Mouse (Mus musculus) neural tube, embryonic 10.5 days (tissue): ENCODE data around the gene Xylt1.

Experiments
- DNase-seq: peaks from one replicate; pipeline ENCODE4 v3.0.0-alpha.2; 2017; ENCODE audit warnings: low spot score; ENCODE audit errors: extremely low spot score

Gene Xylt1

DNA sequence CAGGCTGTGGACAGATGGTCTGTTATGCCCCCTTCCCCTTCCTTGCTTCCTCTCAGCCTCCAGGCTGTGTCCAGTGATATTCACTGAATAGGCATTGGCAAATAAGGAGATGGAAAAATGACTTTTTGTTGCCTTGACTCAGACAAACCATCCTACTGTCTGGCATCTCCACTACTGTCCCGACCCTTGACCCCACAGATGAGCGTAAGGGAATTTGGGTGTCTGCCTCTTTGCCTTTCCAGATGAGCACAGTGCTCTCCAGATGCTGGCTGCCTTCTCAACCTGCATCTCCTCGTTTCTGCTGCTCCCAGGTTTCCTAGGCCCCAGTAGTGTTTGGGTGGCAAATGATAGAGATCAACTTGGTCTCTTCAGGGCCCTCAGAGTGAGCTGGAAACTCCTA is 54.3 kb downstream of the Xylt1 start:
- DNase-seq = no peak

DNA sequence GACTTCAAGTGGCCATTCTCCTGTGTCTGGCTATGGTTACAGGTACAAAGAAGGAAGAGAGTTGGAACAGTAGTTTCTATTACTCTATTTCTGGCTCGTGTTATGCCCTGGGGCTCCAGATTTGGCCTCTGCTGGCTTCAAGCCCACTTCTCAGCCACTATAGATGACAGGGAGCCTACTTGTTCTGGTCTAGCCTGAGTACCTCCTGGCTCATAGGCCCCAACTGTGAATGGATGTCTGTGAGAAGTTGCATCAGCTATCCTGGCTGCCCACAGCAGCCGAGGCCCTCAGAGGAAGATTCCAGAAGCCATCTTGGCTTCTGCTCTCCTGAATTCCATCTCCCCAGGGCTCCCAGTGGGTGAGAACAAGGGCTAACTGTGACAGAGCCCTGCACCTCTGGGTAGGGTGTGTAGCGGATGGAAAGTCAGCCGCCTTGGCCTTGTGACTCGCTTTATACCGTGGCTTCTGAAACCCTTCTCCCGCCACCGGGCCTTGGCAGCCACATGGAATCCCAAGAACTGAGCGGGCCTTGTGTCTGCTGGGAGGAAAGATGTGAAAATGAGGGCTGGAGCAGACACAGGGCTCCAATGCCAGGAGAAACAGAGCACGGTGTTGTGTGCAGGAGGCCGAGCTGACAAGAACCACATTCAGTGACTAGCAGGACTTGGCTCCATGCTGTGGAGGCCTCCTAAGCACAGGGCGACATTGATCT is 55.1 kb downstream of the Xylt1 start:
- no peak for DNase-seq

DNA sequence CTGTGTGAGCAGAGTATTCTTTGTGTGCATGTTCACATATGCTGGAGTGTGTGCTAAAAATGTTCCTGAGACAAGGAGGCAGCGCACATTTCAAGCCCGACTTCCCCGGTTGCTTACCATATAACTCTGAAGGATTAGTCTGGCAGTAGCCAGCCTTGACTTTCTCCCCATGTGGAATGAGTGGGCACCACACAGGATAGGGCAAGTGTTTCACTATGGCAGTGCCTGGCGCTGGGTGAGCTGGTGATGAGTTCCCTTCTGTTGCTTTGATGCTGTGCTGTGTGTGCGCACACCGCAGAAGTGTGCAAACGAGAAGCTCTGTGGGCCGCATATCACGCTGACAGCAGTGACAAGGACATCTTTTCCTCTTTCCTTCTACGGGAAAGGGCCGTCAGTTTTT is 56.1 kb downstream of the Xylt1 start:
- no peak for DNase-seq

DNA sequence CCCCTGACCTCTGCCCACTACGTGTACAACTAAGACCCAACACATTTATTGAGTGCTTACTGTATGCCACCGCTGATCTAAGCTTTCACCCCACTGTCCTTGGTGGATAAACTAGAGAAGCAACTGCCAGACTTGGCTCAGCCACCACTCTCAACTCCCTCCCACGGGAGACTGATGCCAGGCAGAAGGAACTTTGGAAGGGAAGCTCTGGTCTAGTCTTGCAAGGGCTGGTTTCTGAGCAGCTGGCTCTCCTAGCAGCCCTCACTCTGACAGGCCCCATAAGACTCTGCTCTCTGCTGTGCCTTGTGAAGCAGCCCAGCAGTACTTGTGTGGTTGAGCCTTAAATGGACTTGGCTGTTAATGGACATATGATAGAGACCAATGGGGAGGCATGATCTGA is 60.2 kb downstream of the Xylt1 start:
- DNase-seq = no peak

DNA sequence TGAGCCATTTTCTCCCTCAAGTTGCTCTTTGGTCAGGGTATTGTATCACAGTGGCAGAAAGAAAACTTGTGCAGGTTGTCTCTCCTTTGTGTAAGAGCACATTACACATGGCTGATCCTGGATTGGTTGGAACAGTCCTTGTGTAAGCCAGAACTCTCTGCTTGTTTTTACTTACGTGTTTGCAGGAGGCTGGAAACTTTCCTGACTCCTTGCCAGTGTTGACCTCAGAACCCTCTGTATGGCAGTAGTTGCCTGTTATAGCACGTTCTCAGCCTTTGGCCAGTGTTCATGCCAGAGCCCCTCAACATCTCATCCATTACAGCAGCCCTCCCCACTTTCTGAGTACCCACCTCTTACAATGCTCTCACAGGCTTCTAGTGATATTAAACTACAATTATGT is 61.9 kb downstream of the Xylt1 start:
- no peak for DNase-seq

DNA sequence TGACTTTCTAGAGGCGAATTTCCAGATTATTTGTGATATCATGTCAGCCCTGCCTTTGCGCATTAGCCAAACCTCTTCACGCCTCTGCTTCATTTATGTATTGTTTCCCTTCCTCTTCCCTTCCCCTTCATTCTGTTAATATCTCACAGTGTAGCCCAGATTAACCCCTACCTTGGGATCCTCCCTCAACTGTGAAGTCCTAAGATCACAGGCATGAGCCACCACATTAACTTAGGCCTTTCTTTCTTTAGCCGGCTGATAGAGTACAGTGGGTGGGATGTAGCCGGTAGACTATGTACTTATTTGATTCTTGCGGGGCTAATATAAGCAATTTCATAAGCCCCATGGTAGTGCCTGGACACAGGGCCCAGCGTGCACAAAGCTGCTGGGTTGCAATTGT is 62.4 kb downstream of the Xylt1 start:
- no peak for DNase-seq

DNA sequence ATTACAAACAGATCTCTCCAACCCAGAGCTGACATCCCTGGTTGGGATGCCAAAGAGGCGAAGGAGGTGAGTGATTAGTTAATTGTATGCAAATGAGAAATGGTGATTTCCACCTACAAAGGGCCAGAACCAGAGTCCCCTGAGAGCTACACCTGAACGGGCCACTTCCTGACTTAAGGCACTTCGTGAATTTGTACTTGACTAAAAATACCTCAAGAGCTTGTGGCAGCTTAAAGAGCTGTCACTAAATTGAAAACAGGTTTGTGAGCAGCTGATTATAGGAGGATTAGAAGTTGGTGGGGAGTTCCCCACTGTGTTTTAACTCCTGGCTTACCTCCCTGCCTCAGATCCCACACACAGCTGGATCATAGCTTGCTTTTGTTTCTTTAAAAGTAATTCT is 64.7 kb downstream of the Xylt1 start:
- DNase-seq = no peak

DNA sequence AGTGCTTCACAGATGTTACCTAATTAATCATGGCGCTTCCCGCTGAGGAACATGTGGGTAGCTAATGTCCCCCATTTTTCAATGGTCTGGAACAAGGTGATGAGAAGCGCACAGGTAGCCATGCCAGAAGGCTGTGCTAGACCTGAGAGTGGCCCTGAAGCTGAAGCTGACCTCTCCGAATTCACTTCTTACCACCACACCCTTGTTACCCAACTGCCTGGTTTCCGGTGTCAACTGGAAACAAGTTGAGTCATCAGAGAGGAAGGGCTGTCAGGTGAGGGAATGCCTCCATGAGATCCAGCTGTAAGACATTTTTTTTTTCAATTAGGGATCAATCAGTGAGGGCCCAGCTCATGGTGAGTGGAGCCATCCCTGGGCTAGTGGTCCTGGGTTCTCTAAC is 68.8 kb downstream of the Xylt1 start:
- no peak for DNase-seq

DNA sequence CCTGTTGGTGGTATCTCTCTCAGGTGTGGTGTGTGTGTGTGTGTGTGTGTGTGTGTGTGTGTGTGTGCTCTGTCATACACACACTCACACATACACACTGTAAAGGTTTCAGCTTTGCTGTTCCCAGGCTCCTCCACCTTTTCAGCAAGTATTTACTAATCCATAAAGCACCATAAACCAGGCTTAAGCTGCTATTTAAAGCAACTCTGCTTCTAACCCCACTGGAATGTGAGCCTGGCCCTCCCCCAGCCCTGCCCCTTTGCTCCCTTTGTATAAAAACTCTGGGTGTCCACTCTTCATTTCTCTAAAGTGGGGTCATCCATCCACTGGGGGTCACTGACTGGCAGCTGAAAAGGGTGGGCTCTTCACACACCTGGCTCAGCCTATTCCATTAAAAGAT is 70.4 kb downstream of the Xylt1 start:
- DNase-seq = no peak

DNA sequence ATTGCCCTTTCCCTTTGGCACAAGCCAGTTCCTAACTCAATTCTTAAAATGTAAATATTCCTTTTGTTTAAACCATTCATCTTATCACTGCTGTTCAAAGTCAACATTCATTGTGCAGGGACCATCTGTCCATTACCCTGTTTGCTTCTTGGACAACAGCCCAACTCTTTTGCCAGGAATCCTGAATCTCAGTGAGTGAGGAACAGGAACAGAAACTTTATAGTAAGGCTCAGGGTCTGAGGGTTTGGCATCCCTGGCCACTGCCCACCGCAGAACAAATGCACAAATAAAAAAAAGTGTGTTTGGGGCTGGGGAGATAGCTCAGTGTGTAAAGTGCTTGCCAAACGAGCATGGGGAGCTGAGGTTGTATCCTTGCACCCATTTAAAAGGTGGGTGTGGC is 71.5 kb downstream of the Xylt1 start:
- no peak for DNase-seq

DNA sequence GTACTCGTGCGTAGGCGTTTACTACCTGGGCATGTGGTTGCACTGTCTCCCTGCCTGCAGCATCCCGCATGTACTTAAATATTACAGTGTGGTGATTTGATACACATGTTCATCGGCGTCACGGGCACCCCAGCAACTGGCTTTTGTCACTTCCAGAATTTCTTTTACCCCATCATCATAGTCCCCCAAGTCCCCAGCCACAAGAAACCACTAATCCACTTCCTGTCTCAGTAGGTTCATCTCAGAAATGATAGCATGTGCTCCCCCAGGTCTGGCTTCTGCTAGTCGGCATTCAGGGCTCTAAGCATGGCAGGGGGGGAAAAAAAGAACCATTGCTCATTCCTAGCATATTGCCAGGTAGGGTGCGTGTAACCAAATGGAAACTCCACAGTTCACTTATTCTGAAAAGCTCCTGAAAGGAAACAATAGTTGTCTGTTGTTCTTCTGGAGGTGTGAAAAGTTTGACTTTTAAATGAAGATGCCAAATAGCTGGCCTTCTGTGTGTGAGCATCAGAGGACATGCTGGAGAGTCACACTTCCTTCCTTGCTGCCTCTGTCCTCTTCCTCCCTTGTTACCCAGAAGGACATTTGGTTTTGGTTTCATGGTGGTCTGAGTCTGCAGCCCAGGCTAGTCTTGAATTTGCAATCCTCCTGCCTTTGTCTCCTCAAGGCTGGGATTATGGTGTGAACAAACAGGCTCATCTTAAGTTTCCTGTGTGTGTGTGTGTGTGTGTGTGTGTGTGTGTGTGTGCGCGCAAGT is 74.2 kb downstream of the Xylt1 start:
- DNase-seq = no peak

DNA sequence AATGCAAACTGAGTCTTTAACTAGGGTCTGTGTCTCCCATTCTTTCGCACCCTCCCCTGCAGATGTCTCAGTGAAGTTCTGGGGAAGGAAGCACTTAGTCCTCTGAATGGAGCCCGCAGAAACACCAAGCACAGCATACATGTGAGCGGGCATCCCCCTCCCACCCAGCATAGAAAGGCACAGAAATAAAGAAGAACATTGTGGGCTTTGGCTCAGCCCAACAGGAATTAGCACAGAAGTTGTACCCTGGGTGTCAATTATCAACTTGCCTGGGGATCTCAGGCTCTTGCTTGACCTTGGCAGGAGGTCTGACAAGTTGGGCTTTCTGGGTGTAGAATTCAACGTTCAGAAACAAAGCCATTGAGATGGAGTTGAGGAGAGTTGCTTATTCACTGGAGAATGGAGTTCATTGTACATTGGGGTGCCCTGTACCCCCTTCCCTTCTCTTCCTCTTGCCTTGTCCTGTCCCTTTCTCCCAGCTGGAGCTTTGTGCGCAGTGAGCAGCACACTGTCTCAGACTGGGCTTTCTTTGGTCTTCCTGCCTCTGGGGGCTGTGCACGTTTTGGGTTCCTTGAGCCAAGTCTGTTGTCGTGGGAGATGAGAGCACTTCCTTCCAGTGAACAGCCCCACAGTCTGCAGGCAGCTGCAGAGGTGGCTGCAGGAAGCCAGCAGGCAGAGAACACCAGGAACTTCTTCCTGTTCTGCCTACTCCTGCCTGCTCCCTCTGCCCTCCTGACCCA is 81.6 kb downstream of the Xylt1 start:
- DNase-seq = no peak

DNA sequence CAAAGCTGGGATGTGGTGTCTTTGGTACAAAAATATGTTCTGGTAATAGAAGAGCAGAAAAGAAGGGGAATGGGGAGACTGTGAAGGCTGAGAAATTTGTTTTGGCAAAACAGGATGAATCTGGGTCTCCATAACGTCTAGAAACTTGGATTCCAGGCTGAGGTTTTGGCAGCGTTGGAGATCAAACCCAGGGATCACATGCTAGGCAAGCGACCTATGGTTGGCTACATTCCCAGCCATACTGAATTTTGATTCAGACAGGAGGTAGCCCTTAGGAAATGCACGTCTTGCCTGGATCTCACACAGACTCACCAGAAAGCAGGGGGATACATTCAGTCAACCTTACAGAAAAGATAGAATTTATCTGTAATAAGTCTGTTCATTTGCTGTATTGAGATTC is 84.2 kb downstream of the Xylt1 start:
- no peak for DNase-seq

DNA sequence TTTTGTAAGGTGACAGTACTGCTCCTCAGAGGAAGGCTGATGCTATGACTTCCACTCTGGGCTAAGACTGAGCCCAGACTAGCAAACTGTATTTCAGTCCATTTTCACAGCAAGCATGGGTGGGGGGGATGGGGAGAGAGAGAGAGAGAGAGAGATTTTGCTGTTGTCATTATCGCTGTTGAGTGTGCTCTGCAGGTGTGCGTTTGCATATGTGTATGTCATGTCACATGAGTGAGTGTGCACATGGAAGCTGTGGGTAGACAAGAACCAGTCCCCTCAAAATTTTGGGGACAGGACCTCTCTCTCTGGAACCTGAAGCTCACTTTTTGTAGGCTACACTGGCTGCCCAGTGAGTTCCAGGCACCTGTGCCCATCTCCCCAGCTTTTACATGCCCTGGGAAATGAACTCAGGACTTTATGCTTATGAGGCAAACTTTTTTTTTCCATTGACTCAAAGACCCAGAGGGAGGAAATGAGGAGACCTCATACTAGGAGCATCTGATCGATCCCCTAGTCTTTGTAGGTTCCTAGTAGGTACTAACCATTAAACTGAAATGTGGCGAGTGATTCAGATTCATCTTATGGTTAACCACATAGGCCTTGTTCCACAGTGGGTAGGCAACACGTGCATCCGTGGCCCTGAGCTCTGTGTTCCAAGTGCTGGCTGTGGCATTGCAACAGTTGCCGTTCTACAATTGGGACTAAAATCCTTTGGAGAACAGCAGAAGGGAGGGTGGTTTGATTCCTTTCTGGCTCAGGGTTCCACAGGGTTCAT is 85.4 kb downstream of the Xylt1 start:
- DNase-seq = no peak

DNA sequence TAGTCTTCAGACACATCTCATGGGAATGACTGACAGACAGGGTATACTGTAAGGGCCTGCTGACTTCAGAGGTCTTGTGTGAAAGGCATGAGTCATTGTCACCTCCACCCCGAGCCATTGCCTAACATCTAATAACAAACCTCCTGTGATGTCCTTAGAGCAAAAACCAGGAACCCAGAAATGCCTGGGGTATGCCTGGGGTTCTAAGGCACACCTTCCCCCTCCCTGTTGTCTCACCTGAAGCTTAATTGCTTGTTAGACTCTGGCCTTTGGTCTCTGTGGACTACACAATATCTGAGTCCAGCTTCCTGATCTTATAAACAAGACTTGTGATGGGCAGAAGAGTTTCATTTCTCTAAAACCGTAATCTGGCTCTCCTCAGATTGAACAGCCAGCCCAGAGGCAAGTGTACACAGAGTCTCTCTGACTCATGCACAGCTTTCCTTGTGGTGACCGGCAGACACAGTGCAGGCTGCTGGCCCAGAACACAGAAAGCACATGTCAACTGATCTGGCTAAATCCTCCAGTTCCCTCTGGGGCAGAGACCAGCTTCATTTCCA is 89.5 kb downstream of the Xylt1 start:
- DNase-seq = no peak

DNA sequence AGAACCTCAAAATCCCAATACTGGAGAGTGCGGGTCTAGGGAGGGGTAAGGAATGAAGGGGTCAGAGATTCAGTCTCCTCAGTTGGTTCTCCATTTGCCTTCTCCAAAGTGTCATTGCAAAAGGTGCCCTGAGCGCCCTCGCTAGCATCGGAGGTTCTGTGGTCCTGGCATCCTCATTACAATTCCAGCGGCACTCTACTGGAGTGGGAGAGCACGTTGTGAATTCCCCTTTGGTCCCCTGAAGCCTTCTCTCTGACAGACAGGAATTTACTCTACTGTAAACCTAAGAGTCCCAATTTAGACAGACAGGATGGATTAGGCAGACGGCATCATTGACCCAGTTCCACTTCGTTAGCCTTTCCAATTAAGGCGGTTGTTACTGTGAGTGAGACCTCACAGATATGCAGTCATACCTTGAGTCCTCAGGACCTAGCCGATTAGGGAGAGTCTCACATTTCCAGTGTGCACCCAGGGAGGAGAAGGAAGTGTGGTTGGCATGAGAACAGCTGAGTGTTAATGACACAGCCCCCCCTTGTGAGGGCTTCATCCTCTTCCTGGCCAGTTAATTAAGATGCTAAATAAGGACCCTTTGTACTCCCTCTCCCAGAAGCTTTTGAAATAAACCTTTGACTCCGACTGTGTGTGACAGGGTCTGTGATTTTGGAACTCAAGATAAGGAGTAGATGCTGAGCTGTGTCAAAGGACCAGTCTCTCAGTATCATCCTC is 91.4 kb downstream of the Xylt1 start:
- no peak for DNase-seq

DNA sequence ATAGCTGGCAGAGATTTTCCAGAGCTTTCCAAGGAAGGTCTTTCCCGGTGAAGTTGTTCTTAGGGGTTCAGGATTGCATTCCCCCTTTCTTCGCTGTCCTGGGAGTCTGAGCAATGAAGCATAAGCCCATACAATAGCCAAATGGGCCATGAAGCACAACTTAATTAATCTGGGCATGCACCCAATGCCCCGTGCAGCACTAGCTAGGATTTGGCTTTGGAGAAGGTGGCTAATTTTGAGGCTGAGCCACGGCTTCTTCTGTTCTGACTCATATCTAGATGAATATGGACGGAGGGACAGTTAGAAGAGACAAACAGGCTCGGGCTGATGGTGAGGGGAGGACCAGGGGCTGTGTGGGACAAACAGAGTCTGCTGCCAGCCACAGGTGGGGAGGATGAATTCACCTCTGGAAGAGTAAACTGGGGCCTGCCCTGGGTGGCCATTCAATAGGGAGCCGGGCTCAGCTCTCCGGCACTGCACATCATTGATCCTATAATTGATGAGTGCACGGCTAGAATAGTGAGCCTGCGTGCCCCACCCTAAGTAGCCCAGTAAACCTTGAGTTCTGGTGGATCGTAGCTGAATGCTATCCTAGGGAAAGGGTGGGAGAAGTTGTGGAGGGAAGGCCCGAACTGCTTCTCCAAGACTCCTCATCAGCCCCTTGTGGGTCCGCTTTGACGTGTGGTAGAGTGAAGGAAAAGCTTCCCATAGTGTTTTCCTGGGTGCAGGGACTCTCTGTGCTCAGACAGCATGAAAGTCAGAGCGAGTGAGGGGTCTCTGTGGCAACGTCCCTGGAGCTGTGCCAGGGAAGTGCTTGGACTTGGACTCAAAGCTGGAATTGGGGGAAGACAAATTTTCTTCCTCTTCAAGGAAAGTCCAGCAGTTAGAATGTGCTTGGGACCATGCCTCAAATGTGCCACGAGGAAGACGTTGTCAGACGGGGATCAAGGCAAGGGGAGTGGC is 92.3 kb downstream of the Xylt1 start:
- DNase-seq = no peak

DNA sequence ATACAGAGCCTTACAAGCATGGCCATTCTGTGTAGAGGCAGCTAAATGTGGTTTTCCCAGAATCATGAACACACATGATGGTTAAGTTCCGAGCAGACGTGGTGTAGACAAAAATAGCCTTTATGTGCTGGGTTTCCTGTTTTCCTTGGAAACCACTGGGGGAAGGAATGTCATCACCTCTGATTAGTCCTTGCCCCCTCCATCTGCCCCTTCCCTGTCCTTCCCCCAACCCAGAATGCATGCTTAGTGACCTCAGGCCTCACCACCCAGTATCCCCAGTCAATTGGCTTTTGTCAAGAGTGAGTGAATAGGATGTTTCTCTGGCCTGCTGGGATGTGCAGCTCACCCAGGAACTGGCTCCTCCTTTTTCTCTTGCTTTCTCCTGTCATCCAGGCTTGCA is 93.5 kb downstream of the Xylt1 start:
- peak; percentile 23 for DNase-seq

DNA sequence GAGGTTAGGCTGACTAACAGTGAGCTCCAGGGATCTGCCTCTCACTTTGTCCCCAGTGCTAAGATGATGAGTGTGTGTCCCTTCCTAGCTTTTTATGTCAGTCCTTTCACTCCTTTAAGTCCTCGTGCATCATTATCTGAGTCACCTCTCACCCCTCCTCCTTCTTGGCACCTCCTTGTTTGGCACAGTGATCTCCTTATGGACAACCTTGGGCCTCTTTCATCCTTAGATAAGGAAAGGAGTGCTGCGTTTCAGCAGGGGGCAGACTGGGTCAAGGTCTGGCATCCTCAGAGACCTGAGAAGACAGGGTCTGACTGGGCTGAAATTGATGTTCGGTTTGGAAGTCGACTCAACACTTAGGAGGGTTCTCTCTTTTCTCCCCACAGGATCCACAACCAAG is 94.3 kb downstream of the Xylt1 start:
- no peak for DNase-seq

DNA sequence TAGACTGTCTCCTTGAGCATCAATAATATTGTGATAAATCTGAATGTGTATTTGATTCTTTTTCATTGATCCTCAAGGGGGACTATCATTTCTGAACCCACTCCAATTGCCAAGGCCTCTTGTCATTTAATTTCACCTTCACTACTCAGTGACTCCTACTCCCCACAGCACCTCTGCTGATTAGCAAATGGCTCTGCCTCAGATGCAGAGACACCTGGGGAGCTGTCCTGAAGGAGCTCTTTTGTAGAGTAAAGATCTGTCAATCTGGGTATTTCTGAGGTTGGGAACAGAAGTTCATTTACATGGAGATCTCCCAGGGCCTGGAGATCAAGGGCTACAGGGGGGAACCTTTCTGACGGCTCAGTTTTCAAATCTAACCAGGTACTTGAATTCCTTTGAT is 98.2 kb downstream of the Xylt1 start:
- no peak for DNase-seq
